Mouse (Mus musculus) mesoderm, embryonic 11.5 days (tissue): Measurements from ENCODE around the gene Clec12a.

Experiments
- DNase-seq: peaks from one replicate; pipeline ENCODE4 v3.0.0-alpha.2; 2012; ENCODE audit warnings: low read depth, low spot score

Clec12a gene

DNA sequence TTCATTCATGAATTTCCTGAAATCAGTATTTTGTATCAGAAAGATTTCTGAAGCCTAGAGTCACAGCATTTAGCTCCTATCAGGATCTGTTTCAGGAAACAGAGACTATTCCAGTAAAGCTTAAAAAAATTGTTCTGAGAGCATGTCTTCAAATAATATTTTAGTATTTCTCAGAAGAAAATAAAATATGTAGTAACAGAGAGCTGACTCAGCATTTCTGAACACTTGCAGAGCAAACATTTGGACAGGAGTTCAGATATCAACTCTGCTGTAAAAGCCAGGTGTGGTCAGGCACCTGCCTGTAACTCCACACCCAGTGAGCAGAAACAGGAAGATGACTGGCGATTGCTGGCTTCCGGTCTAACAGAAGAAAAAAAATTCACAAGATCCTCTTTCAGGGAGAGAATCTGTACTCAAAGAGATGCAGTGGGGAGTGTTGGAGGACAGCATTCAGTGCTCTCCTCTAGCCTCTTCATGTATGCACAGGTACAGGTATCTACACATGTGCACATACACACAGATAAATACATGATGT lies 32.5 kb downstream of the Clec12a start:
- DNase-seq: no peak

DNA sequence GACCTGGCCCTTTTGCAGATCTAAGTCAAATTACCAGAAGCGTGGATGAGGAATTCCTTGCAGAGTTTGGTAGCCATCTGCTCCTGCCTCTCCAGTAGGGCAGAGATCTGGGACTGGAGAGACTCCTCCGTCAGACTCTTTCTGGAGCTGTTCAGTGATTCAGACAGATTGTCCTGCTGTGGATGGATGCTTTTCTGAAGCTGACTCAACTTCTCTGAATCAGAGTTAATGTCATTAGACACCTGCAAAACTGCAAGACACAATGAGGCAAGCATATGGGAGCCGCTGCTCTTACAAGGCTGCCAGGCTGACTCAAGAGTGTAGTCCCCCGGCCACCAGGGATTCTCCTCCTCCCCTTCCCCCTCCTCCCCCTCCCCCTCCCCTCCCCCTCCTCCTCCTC lies 38.0 kb downstream of the Clec12a start:
- no peak for DNase-seq

DNA sequence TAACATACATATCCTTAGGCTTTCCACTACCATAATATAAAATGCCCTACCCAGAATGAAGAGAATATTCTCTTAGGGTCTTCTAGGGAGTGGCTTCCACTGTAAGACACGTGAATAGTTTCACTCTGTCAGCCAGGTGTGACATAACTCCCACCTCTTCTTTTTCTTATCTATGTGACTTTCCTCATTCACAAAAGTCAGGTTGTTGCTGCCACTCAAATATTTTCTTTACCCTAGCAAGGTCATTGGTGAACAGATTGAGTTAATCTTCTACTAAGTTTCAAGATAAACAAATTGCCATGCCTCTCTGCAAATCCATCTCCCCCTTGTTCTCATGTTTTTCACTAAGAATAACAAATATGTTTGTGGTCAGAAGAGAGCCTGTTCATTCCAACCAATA lies 39.2 kb downstream of the Clec12a start:
- no peak for DNase-seq

DNA sequence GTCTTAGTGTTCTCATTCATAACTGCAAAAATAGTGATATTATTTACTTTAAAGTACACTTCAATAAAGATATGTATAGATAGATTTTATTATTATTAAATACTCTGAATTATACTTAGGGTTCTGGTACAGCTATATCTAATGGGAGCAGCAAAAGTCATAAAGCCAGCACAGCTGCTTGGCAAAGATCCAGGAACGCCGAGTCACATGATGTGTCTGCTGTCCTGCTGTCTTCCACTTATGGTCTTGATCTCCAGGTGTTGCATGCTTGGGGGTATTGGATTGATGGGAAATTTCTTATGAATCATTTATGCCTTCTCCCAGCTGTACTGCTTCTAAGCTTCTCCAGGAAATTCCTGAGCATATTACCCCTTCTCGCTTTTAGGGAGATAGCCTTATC lies 41.0 kb downstream of the Clec12a start:
- DNase-seq: no peak

DNA sequence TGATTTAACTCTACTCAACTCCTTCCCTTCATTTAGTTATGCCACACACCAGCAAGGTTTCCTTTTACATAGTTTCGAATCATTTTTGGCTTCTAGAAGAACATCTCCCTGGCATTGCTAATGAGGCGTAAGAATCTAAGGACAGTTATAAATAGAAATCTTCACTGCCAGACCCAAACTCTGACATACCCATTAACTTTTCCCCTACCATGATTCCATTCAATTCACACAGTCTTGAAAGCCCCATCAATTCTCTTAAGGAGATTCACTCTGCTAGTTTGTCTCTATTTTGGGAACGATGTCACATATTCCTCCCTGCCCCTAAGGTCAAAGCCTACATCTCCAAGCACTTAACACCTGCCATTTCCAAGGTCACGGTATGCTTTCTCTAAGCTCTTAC lies 42.5 kb downstream of the Clec12a start:
- DNase-seq: no peak

DNA sequence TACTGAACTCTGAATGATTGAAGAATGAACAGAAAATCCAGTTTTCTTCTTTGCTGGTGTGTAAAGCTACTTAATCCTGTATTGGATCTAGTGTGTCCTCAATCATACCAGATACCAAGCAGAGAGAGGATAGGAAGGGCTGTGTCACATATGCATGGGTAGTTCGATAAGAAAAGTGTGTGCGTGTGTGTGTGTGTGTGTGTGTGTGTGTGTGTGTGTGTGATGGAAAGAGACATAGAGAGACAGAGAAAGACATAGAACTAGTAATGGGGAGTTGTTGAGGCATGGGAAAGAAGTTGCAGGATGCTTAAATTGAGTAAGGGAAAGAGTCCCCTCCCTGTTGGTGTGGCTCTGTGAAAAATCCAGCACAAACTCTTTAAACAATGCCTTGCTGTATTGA lies 43.3 kb downstream of the Clec12a start, which contains the start of gene Clec12b:
TSS of gene Clec12b (minus strand) at position 101 of the 400 bp plus-strand sequence.
- no peak for DNase-seq

DNA sequence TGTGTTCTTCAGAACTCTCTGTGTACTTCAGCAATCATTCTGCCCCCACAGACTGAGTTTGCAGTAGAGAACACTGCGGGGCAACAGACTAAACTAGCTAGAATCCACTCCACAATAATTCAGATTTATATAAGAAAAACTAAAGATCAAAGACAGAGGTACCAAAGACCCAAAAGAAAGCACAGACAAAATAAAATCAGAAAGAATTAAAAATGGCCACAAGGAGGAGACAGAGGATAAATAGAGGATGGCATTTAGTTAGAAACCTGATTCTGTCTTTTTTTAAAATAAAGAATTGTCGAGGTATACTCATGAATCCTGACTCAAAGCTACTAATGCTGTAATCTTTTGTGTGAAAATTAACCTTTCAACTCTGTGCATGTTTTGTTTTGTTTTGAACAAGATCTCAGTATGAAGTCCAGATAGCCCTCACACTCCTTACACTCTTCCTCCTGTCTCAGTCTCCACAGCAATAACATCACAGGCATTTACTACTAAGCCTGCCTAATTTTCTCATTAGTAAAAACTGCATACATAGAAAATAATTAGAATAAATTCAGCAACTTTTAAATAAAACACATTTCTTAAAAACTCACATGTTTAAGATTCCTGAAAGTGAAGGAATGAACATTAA lies 50.7 kb downstream of the Clec12a start:
- no peak for DNase-seq

DNA sequence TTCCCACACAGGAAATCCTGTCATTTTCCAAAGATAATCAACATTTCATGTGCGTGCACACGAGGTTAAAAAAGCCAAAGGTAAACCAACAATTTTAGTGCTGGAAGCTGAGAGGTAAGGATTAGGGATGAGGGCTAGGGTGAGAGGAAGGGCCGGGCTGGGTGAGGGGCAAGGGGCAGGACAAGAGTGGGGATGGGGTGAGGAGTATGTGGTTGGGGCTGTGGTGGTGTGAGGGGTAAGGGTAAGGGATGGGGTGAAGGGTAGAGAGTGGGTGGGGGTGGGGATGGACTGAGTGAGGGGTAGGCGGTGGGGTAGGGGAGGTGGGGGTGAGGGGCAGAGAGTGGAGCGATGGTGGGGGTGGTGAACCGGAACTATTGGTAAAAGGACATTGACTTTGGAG lies 51.2 kb downstream of the Clec12a start:
- DNase-seq: no peak

DNA sequence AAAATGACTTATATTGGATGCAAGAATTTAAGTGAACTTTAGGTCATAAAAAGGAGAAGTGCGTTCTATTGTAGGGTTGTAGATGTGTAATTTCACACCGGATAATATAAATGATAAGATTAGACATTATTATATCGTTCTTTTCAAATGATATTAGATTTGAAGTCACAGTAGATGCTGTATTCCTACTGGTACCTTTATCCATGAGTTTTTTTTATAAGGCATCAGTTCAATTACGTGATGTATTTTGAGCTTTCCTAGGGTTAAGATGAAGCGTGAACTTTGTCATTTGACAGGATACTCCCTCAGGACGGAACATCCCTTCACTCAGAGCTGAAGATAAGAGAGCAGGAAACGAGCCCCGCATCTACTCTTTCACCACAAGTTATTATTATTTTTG lies 54.5 kb downstream of the Clec12a start, which contains the start of gene Clec1b:
TSS of gene Clec1b (plus strand) at position 301 of the 400 bp plus-strand sequence.
- no peak for DNase-seq

DNA sequence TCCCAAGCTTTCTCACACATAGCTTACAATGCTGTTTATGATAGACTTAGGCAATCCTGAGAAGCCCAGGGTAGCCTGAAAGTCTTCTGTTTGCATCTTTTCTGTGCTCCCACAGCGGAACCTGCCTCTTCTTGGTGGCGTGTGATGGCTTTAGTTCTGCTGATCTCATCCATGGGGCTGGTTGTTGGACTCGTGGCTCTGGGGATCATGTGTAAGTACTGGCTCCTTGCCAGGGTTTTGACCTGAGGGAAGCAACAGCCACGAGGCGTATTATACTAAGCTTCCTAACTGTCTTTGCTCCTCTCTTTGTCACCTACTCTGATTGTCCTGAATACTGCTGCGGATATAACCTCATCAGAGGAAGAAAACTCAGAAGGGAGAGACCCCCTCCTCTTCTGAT lies 57.5 kb downstream of the Clec12a start:
- no peak for DNase-seq

DNA sequence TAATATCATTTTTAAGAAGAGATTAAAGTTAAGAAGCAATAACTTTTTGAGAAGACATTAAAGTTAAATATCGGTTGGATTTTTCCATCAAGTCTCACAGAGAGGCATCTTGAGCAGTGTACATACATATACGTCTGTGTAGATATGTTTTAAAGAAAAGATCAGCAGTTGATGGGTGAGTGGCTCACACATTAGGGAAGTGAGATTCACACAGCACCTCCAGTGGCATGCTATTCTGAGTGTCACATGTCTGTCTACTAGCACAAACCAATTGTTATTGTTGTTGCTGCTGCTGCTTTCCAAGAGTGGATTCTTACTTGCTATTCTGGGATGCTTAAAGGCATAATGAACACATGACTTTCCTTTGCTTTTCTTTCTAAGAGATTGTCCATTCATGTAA lies 59.9 kb downstream of the Clec12a start:
- no peak for DNase-seq

DNA sequence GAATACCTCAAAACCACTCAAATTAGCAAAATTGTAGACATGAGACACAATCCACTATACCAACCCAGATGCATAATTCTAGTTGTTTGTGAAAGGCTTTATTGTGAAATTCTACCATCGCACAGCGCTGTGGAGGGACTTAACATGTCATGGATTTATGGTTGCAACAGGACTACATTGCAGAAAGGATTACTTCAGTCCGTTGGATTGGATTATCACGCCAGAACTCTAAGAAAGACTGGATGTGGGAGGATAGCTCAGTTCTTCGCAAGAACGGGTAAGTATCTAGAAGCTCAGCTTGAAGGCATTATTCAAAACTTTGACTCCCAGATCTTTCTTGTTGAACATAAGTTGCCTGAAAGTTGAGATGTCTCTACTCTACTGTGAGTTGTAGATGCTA lies 60.9 kb downstream of the Clec12a start:
- no peak for DNase-seq

DNA sequence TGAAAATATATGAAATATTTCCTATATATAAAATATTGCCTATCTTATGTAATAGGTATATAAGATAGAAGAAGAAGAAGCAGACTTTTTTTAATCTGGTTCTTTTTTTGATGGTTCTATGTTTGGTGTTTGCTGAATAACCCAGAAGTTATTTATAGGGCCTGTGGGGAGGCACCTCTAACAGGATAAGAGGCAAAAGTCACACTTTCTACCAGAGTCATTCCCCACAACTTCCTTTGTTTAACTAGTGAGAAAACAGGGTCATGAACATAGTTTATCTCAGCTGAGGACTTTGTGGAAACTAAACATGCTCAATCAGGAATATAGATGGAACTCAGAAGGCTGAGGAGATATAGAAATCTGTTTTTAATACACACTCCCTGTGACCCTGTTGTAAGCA lies 63.5 kb downstream of the Clec12a start:
- DNase-seq: no peak

DNA sequence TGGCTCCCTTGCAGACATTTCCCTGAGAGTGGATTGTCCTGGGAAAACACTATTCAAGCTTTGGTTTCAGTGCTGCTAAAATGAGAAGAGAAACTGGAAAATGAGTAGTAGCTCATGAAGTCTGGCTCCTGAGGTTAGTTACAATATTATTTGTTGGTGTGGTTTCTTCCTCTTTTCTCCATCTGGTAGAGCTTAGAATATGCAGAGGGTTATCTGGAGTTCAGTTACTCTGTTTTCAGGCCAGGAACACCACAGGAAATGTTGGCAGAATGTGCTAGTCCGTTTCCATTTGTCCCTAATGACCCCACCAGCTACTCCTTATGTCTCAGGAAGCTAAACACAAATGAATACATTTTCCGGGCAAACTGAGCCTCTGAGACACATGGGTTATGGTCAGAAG lies 64.8 kb downstream of the Clec12a start:
- no peak for DNase-seq

DNA sequence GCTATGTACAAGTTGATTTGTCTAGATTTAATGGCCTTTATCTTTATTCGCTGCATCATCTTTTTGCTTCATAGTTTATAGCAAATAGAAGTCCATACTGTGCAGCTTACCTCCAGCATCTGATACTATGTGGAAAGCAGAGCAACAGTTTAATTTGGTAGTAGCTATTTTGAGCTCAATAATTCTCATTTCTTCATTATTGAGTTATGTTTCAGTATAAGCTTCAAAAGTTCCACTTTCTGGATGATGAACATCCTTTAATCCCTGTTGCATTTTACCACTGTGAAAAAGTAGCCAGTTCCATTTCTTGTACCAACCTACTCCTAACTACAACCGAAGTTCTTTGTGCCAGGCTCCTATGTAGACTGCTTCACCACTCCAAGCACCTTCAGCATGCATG lies 66.1 kb downstream of the Clec12a start, which contains the start of gene Clec9a:
TSS of gene Clec9a (plus strand) at position 301 of the 400 bp plus-strand sequence.
- DNase-seq: no peak

DNA sequence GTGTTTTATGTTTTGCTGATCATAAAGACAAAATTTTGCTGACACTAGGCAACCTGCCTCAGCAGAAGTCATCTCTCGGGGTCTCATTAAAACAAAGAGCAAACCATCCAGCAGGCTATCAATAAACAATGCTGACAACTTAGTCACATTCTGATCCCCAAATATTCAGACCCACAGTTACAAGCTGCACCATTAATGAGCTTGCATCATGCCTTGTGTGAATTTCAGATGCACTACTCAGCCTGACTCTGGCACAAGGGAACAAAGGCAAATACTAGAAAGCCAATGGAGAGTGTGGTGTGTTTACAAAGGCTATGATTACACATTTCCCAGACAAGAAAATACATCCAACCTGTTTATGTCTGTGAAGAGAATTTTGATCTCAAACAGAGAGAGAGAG lies 71.7 kb downstream of the Clec12a start:
- DNase-seq: no peak
